Mouse (Mus musculus): ENCODE results near the gene Cd2ap.

Gene Cd2ap

GRCm38 (mm10) chr17:42860370-42860769, 16.1 kb downstream of the Cd2ap start:
- no peak for DNase-seq (ENCODE audit: low read depth)

GRCm38 (mm10) chr17:42857506-42857905, 19.0 kb downstream of the Cd2ap start:
- no peak for DNase-seq (ENCODE audit: low read depth)

- no peak for DNase-seq (ENCODE audit: low read depth)
These were observed 29.4 kb downstream of the Cd2ap start for GRCm38 (mm10) chr17:42847108-42847507.

DNA sequence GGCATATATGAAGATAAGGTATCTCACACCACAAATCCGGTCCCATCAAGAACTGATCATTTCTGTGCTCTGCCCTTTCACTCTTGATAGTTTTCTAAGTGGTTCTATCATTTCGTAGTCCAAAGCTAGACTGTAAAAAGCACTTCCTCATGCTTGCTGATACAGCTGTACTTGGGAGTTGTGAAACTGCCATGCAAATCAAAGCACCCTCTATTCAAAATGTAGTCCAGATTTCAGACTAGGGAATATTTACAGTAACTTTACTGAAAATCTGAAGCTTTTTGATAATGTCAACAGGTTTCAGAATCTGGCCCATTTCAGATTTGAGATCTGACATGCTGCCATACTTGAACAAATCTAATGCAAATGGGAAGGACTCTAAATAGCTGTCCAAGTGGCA, 39.3 kb downstream of the Cd2ap start:
- DNase-seq (ENCODE audit: low read depth) = no peak

DNA sequence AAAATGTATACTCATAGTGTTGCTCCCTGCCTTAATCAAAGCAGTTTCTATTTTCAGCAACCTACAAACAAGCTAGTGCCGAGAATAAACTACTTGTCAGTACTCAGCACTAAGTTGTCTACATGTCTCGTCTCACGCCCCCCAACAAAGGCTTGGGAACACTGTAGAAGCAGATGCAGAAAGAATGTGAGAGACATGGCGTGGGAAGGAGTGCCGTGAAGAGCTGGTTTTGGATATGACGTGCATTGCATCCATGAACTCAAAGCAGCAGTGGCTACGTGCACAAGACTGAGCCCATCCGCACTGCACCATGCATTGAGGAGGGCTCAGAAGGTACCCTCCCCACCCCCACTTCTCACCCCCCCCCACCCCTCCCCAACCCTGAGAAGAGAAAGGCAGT, 53.7 kb downstream of the Cd2ap start:
- DNase-seq (ENCODE audit: low read depth) = no peak

DNA sequence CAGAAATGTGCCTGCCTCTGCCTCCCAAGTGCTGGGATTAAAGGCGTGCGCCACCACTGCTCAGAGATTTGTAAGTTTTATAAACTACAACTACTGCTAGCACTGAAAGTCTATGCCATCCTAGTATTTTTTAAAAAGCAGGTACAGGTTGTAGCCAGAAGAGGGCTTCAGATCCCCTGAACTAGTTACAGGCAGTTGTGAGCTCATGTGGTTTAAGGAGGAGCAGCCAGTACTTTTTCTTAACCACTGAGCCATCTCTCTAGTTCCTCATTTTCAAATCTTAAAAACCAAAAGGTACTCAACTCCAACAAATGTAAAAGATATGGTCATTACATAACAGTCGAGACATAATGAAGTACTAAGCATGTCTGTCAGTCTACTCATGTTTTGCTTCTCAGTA, 61.1 kb downstream of the Cd2ap start:
- DNase-seq (ENCODE audit: low read depth) = no peak

DNA sequence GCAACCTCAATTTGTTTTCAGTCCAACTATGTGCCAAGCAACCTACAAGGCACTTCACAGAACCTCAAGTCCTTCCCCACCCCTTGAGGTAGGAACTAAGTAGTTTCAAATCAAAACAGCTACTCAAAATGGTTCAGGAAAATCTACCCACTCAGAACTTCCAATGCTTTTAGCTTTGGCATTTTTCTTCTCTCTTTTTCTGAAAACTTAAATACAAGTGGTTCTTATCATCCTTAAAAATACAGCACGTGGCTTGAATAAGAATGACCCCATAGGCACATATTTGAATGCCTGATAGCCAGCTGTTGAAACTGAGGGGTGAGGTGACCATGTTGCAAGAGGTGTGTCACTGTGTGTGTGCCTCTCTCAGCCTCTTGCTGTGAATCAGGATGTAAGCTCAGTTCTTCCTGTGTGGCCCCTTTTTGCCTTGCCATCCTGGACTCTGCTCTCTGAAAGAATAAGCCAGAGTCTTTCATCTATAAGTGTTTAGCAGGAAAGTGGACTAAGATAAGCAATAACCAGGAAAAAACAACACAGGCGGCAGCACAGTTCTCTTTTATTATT, 84.0 kb downstream of the Cd2ap start:
- no peak for DNase-seq (ENCODE audit: low read depth)

DNA sequence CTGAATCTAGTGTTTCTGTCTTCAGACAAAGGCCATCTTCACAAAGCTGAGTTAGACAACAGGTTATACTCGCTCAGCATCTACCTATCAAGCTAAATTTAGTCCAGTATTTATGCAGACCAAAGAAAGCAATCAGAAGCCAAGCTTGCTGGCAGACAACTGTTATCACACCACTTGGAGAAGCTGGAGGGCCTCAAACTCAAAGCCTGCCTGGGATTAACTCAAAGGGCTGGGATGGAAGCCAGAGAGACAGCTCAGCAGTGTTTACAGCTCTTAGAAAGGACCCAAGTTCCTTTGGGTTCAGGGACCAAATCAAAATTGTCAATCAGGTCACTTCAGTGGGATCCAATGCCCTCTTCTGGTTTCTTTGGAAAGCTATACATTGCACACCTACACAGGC, 85.7 kb downstream of the Cd2ap start:
- DNase-seq (ENCODE audit: low read depth) = no peak

- no peak for DNase-seq (ENCODE audit: low read depth)
These were observed 86.7 kb downstream of the Cd2ap start for GRCm38 (mm10) chr17:42789723-42790122.

GRCm38 (mm10) chr17:42788686-42789453, 87.6 kb downstream of the Cd2ap start:
- no peak for DNase-seq (ENCODE audit: low read depth)

DNA sequence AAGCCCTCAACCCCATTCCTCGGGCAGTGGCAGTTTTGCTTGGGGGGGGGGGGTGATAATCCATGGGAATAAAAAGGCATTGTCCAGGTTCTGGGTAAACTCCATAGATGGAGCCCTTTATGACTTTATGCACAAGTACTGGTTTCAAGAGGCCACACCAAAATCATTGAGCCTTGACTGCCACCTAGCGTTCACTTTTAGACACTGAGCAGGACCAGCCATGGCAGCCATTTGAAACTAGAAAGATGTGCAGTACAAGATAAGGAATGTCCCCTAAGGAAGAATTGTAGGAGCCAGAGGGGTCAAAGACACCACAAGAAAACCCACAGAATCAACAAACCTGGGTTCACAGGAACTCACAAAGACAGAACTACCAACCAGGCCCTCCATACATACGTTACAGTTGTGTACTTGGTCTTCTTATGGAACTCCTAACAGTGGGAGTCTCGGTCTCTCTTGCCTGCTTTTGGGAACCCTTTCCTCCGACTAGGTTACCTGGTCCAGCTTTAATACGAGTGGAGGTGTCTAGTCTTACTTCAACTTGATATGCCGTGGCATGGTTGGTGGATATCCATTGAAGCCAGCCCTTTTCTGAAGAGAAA, 94.2 kb downstream of the Cd2ap start:
- DNase-seq (ENCODE audit: low read depth) = peak; percentile 64

- DNase-seq (ENCODE audit: low read depth) = no peak
These were observed 122.7 kb downstream of the Cd2ap start for GRCm38 (mm10) chr17:42753791-42754190.

- DNase-seq (ENCODE audit: low read depth) = no peak
These were observed 124.3 kb downstream of the Cd2ap start for GRCm38 (mm10) chr17:42752173-42752572.

- DNase-seq (ENCODE audit: low read depth) = no peak
These were observed 130.6 kb downstream of the Cd2ap start for GRCm38 (mm10) chr17:42745657-42746420.

Measured in c-Kit-positive CD71-positive TER-119-negative erythroid progenitor cells, embryonic 14.5 days (primary cell).